Mouse (Mus musculus) heart, adult 2 months (tissue): Measurements from ENCODE around the gene Pds5a.

Experiments used
- CTCF ChIP-seq: fragments of 200-600 bp; IDR thresholded peaks from 2 replicates; pipeline ENCODE4 v1.8.1; 2022; ENCODE audit warnings: antibody characterized with exemption, mild to moderate bottlenecking, moderate library complexity
- POLR2A ChIP-seq: fragments of 200-500 bp; IDR thresholded peaks from 2 replicates; pipeline ENCODE4 v1.6.1; 2011; ENCODE audit warnings: mild to moderate bottlenecking, low read depth, low read length, control low read depth; ENCODE audit not compliant: insufficient read depth

DNA sequence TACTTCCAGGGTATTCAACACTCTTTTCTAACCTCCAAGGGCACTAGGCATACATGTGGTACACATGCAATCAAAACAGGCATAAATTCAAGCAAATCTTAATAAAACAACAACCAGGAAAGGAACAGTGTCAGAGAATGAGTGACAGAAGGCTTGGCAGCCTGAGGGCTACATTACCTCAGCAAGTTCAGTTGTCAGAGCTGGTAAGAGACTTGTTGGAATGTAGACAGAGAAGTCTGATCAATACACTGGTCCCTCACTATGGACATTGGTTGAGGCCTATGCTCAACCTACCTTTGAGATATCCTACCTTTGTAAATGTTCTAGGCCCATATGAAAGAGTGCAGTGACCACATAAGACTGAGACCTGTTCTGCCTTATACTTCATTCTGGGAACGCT, 91.3 kb downstream of the Pds5a start:
- no peak for TF ChIP-seq POLR2A
- TF ChIP-seq CTCF = no peak
